Mouse (Mus musculus) gonadal fat pad, adult 2 months (tissue): ENCODE measurements around the gene Fgd4. TPM values are rescaled to one million over a fixed set of nuclear protein-coding genes. Genes with fewer than 3 reads are reported as not detected.

Source experiments
- polyA plus RNA-seq: library from polyadenylated mRNA; depleted of rRNA; stranded (reverse); fragments of >200 nt; gene quantifications from 2 replicates; pipeline ENCODE4 v1.2.3, GENCODE M21; 2012; rRNA removed

Gene Fgd4
- polyA plus RNA-seq, 1 experiment: 3.3 TPM

Other genes with a start within 250 kb of the Fgd4 start
- gene Dnm1l, start 241.6 kb downstream of the Fgd4 start, polyA plus RNA-seq: 16.2 and 19.7 TPM in 2 replicates
- not detected in 2 replicates for gene Olfr19, start 75.9 kb upstream of the Fgd4 start, polyA plus RNA-seq
- 1.5 and 3.0 TPM in 2 replicates for gene Spag6l, start 228.9 kb upstream of the Fgd4 start, polyA plus RNA-seq